Mouse (Mus musculus) cerebellum, postnatal 25 days (tissue): ENCODE data around the gene Ppp2r5c.
A peak's percentile ranks its signal among the peaks of the same experiment; 100 is the strongest.

ENCODE experiments used
- DNase-seq, 2 experiments: peaks; one replicate each; pipeline ENCODE4 v3.0.0; 2021; ENCODE audit warnings: mixed read lengths in 2 of 2

Ppp2r5c gene

GRCm38 (mm10) chr12:110566366-110566765 is 119.4 kb downstream of the Ppp2r5c start:
- no peak for DNase-seq

- DNase-seq = peak in 1 of 2 experiments; percentile 33
Observed at GRCm38 (mm10) chr12:110571050-110571449, 124.1 kb downstream of the Ppp2r5c start.

- DNase-seq = no peak
Observed at GRCm38 (mm10) chr12:110572351-110572750, 125.4 kb downstream of the Ppp2r5c start.

GRCm38 (mm10) chr12:110573635-110574034 is 126.7 kb downstream of the Ppp2r5c start:
- no peak for DNase-seq

GRCm38 (mm10) chr12:110575926-110576325 is 129.0 kb downstream of the Ppp2r5c start:
- no peak for DNase-seq

- no peak for DNase-seq
Observed at GRCm38 (mm10) chr12:110578333-110578732, 131.4 kb downstream of the Ppp2r5c start.

- DNase-seq = no peak
Observed at GRCm38 (mm10) chr12:110588622-110589021, 141.7 kb downstream of the Ppp2r5c start.

- DNase-seq = no peak
Observed at GRCm38 (mm10) chr12:110590804-110591259, 143.9 kb downstream of the Ppp2r5c start.

- DNase-seq = peak; percentile 98 to 99
Observed at GRCm38 (mm10) chr12:110591260-110591883, 144.5 kb downstream of the Ppp2r5c start.

- peak; percentile 80 to 87 for DNase-seq
Observed at GRCm38 (mm10) chr12:110598527-110598926, 151.6 kb downstream of the Ppp2r5c start.

- no peak for DNase-seq
Observed at GRCm38 (mm10) chr12:110599791-110600190, 152.9 kb downstream of the Ppp2r5c start.

GRCm38 (mm10) chr12:110600225-110600991 is 153.5 kb downstream of the Ppp2r5c start:
- DNase-seq = no peak

- DNase-seq = peak; percentile 94 to 98
Observed at GRCm38 (mm10) chr12:110601241-110602218, 154.6 kb downstream of the Ppp2r5c start, which contains the start of gene Dync1h1. Dync1h1 (plus strand) TSS chr12:110601452.

- no peak for DNase-seq
Observed at GRCm38 (mm10) chr12:110606161-110606560, 159.2 kb downstream of the Ppp2r5c start.

GRCm38 (mm10) chr12:110606676-110607075 is 159.8 kb downstream of the Ppp2r5c start:
- no peak for DNase-seq

GRCm38 (mm10) chr12:110608460-110609152 is 161.7 kb downstream of the Ppp2r5c start:
- peak; percentile 77 to 82 for DNase-seq

- no peak for DNase-seq
Observed at GRCm38 (mm10) chr12:110609153-110609497, 162.2 kb downstream of the Ppp2r5c start.

- no peak for DNase-seq
Observed at GRCm38 (mm10) chr12:110610713-110611112, 163.8 kb downstream of the Ppp2r5c start.

- DNase-seq = no peak
Observed at GRCm38 (mm10) chr12:110630056-110630455, 183.1 kb downstream of the Ppp2r5c start.
